Mouse (Mus musculus) forebrain, embryonic 16.5 days (tissue): ENCODE results near the gene Yy1. TPM values are rescaled to one million over a fixed set of nuclear protein-coding genes. Genes with fewer than 3 reads are reported as not detected.
A peak's percentile ranks its signal among the peaks of the same experiment; 100 is the strongest.

ENCODE experiments used
- ATAC-seq: fragments of 200-750 bp; cut with Nextera tagmentation; 2 replicates; pipeline ENCODE4 v1.8.0; 2017; ENCODE audit warnings: mild to moderate bottlenecking, moderate library complexity
- H3K27ac ChIP-seq: fragments of 300-500 bp; sonication (generic); 2 replicates; pipeline ENCODE4 v1.5.1; 2014; ENCODE audit warnings: low read length, control low read depth
- H3K27me3 ChIP-seq: fragments of 300-500 bp; sonication (generic); replicated peaks from 2 replicates; pipeline ENCODE4 v1.6.1; 2014; ENCODE audit warnings: low read length; ENCODE audit not compliant: control insufficient read depth, insufficient read depth
- H3K36me3 ChIP-seq: fragments of 300-500 bp; sonication (generic); 2 replicates; pipeline ENCODE4 v1.6.1; 2014; ENCODE audit not compliant: control insufficient read depth, insufficient read depth
- H3K4me1 ChIP-seq: fragments of 300-500 bp; sonication (generic); replicated peaks from 2 replicates; pipeline ENCODE4 v1.6.1; 2014; ENCODE audit warnings: low read length; ENCODE audit not compliant: control insufficient read depth, insufficient read depth
- H3K4me2 ChIP-seq: fragments of 300-500 bp; sonication (generic); 2 replicates; pipeline ENCODE4 v1.6.1; 2014; ENCODE audit warnings: mild to moderate bottlenecking, low read length, control low read depth
- H3K4me3 ChIP-seq: fragments of 300-500 bp; sonication (generic); replicated peaks from 2 replicates; pipeline ENCODE4 v1.5.1; 2014; ENCODE audit warnings: mild to moderate bottlenecking, low read length, control low read depth
- H3K9ac ChIP-seq: fragments of 300-500 bp; sonication (generic); replicated peaks from 2 replicates; pipeline ENCODE4 v1.6.1; 2014; ENCODE audit warnings: low read depth, low read length, control low read depth
- H3K9me3 ChIP-seq: fragments of 300-500 bp; sonication (generic); 2 replicates; pipeline ENCODE4 v1.6.1; 2016; ENCODE audit warnings: low read length; ENCODE audit not compliant: control insufficient read depth
- WGBS: fragments of 180-500 bp; shearing (Covaris S2); extraction: QIAGEN DNeasy Blood & Tissue Kit; methylation state at CpG from one replicate; pipeline ENCODE4 v1.1.7; 2014; 5-methylcytosine and 5-hydroxymethylcytosine counted together
- polyA plus RNA-seq: library from polyadenylated mRNA; unstranded; fragments of >200 nt; fragmentation: Nextera tagmentation; extraction: Ambion mirVana; gene quantifications from 2 replicates; pipeline ENCODE4 v1.2.1, GENCODE M21; 2015

The Yy1 gene
- polyA plus RNA-seq, 1 experiment from 2014 or later, result 14.0 TPM

DNA sequence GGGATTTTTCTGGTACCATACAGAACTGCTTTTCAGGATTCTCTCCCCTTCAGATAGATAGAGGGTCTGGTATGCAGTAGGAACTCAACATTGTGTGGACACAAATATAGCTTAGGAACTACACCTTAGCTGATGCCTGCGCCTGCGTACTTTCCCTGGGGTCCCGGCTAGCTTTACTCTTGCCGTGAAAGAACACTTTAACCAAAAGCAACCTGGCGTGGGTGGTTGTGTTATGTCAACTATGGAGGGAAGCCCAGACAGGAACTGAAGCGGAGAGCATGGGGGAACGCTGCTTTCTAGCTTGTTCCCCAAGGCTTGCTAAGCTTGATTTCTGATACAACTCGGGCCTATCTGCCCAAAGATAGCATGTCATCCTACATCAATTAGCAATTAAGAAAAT is 34.5 kb upstream of the Yy1 start:
- 66% methylated on average over 8 of the region's 8 CpGs for WGBS
- Histone ChIP-seq H3K4me1 (peaks cover 9% of the 10 kb centered on the region), H3K36me3 (no peaks in the 10 kb centered on the region), H3K27me3 (no peaks in the 10 kb centered on the region), H3K27ac (no peak overlapping the region), H3K4me3 (peak overlapping the region; percentile 72), H3K9ac (no peak overlapping the region), H3K9me3 (no peaks in the 10 kb centered on the region), H3K4me2 (peak overlapping the region; percentile 86; the same call in 1 of the 2 replicates)
- no peak for ATAC-seq

DNA sequence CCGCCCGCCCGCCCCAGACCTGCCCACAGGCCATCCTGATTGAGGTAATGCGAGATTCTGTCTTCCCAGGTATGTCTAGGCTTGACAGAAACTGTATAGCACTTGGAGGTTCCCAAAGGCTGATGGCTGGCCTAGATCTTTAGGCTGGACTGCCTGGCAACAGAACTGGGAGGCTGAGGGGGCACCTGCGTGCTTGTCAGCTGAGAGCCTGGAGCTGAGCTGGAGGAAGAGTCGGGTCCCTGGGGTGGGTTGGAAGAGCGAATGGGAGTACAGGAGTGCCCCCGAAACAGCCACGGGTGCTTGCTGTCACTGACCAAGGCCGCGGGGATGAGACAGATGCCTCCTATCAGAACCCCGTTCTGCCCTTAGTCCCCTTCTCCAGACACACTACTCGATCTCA is 34.1 kb upstream of the Yy1 start:
- H3K36me3 ChIP-seq, result no peaks in the 10 kb centered on the region
- 85% methylated on average over 13 of the region's 13 CpGs for WGBS
- no peak overlapping the region for H3K27ac ChIP-seq
- no peak for ATAC-seq
- H3K4me1 ChIP-seq, result peaks cover 9% of the 10 kb centered on the region
- no peak overlapping the region for H3K9ac ChIP-seq
- H3K4me2 ChIP-seq, result no peak overlapping the region
- no peaks in the 10 kb centered on the region for H3K27me3 ChIP-seq
- H3K4me3 ChIP-seq, result no peak overlapping the region
- H3K9me3 ChIP-seq, result no peaks in the 10 kb centered on the region

DNA sequence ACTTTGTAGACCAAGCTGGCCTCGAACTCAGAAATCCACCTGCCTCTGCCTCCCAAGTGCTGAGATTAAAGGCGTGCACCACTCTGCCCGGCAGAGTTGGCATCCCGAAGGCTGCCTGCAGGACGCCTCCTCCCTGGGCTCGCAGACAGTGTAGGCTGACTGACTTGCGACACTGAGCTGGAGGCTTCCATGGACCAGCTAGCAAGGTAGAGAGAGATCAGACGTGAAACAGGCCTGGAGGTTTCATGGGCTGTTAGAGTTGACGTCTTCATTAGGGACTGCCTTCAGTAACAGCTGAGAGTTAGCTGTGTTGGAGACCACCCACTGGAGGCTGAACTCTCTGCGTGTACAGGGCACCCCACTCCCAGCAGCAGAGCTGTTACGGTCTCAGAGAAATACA is 33.5 kb upstream of the Yy1 start:
- WGBS, result 86% methylated on average over 11 of the region's 11 CpGs
- peaks cover 9% of the 10 kb centered on the region for H3K4me1 ChIP-seq

DNA sequence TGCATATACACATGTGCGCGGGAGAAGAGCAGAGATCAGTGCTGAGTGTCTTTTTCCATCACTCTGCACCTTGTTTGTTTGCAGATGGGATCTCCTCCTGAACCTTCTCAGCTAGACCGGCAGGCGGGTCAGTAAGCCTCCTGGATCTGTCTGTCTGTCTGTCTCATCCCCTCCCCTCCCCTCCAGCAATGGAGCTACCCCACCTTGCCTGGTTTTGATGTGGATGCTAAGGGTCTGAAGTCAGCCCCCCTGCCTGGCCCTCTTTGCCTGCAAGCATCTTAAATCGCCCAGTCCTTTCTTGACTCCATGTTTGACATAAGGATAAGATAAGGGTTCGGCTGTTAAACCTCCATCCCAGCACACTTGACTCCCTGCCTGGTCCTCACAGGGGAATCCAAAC is 32.8 kb upstream of the Yy1 start:
- no peaks in the 10 kb centered on the region for H3K36me3 ChIP-seq
- no peaks in the 10 kb centered on the region for H3K9me3 ChIP-seq
- WGBS, result 87% methylated on average over 6 of the region's 6 CpGs
- H3K4me3 ChIP-seq, result no peak overlapping the region
- no peak overlapping the region for H3K4me2 ChIP-seq
- no peak overlapping the region for H3K27ac ChIP-seq
- no peak for ATAC-seq
- no peak overlapping the region for H3K9ac ChIP-seq
- H3K4me1 ChIP-seq, result peaks cover 9% of the 10 kb centered on the region
- no peaks in the 10 kb centered on the region for H3K27me3 ChIP-seq

More for the DNA sequence above, 33.5 kb upstream of the Yy1 start:
- H3K9ac ChIP-seq, result no peak overlapping the region
- no peaks in the 10 kb centered on the region for H3K27me3 ChIP-seq
- H3K4me2 ChIP-seq, result no peak overlapping the region
- no peak overlapping the region for H3K4me3 ChIP-seq
- H3K36me3 ChIP-seq, result no peaks in the 10 kb centered on the region
- no peaks in the 10 kb centered on the region for H3K9me3 ChIP-seq
- no peak for ATAC-seq
- H3K27ac ChIP-seq, result no peak overlapping the region

DNA sequence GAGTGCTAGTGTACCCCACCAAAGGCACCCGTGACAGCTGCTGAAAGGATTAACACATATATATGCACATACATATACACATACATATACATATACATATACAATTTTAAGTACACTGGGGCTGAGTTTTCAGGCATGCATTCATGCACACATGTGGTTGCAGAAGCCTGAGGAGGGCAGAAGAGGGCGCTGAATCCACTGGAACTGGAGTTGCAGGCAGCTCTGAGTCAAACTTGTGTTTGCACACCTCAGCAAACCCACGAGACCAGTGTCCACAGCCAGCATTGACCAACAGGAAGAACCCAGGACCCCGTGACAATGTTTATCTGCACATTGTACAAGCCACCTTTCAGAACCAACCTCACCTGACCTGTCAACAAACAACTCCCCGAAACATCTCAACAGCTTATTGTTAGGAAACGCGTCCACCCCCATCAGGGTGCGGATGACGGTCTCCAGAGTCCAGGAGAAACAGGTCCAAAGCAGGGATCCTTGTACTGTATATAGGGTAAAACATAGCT is 32.2 kb upstream of the Yy1 start:
- Histone ChIP-seq H3K27me3 (no peaks in the 10 kb centered on the region), H3K4me1 (peaks cover 11% of the 10 kb centered on the region), H3K9me3 (no peaks in the 10 kb centered on the region), H3K9ac (no peak overlapping the region), H3K4me2 (no peak overlapping the region), H3K36me3 (no peaks in the 10 kb centered on the region), H3K4me3 (no peak overlapping the region), H3K27ac (no peak overlapping the region)
- ATAC-seq, result no peak
- 71% methylated on average over 9 of the region's 9 CpGs for WGBS

DNA sequence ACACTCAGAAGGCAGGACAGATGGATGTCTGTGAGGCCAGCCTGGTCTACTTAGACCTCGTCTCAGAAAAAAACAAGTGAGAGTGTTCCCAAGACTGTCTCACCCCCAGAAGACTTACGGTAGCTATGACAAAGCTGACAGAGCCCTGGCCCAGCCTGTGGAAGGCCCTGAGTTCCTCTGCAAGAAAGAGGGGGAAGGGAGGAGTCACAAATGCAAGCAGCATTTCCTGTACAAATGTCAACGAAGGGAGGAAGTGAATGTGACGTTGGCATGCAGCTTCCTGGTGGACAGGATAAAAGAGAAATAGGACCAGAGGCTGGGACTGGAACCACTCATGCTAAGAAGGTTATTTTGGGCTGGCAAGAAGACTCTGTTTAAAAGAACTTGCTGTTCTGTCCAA is 31.6 kb upstream of the Yy1 start:
- Histone ChIP-seq H3K4me3 (no peak overlapping the region), H3K4me1 (peaks cover 17% of the 10 kb centered on the region), H3K9ac (no peak overlapping the region), H3K27me3 (no peaks in the 10 kb centered on the region), H3K4me2 (no peak overlapping the region), H3K9me3 (no peaks in the 10 kb centered on the region), H3K27ac (no peak overlapping the region), H3K36me3 (no peaks in the 10 kb centered on the region)
- WGBS, result 82% methylated on average over 4 of the region's 4 CpGs
- no peak for ATAC-seq

DNA sequence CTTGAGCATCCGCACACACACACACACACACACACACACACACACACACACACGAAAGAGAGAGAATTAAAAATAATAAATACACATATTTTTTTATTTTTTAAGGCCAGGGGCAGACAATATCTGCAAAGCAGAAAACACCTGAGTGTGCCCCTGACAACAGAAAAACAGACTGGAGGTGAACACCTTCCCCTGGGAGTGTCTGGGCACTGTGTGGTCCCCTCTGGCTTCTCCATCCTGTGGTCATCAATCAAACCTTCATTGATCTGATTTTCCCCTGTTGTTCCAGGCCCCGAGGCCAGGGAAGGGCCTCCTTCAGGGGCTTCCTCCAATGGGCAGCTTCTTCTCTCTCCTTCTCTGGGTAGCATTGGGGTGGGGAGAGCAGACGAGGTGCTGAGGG is 31.1 kb upstream of the Yy1 start:
- ATAC-seq, result no peak
- no peaks in the 10 kb centered on the region for H3K27me3 ChIP-seq
- 74% methylated on average over 4 of the region's 4 CpGs for whole genome bisulfite sequencing

DNA sequence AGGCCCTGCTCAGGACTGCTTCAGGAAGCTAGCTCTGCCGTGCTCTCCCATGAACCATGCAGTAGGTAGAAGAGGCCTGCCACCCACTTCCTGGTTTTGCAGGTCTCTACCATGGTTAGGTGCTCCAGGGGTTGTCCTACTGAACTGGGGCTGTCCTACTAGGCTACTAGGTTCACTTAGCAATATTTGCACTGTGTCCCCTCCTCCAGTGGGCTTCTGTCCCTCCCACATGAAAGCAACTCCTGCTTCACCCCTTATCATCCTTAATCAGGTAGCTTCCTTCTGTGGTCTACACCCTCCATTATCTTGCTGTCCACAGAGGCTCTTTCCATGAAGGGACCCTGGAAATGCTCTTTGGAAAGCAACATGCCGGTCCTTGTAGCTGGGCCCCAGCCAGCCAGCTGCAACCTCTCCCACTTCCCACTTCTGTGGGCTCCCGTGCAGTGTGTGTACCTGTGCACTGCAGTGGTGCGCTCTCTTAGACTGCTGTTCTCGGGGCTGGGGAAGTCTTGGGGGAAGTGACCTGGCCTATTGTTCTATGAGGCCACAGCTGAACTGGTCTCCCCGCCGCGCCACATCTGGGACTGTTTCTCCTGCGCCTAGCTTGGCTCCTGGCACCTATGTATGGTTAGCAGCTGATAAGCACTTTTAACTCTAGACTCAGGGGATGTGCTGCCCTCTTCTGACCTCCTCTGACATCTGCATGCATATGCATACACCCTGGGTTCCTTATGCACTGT is 29.5 kb upstream of the Yy1 start:
- H3K4me1 ChIP-seq, result peaks cover 10% of the 10 kb centered on the region
- H3K4me2 ChIP-seq, result no peak overlapping the region
- H3K27me3 ChIP-seq, result no peaks in the 10 kb centered on the region
- no peak overlapping the region for H3K4me3 ChIP-seq
- H3K9ac ChIP-seq, result no peak overlapping the region
- H3K9me3 ChIP-seq, result no peaks in the 10 kb centered on the region
- ATAC-seq, result no peak
- H3K27ac ChIP-seq, result no peak overlapping the region
- no peaks in the 10 kb centered on the region for H3K36me3 ChIP-seq
- WGBS, result 71% methylated on average over 9 of the region's 9 CpGs

More for the DNA sequence above, 31.1 kb upstream of the Yy1 start:
- Histone ChIP-seq H3K27ac (no peak overlapping the region), H3K4me2 (no peak overlapping the region), H3K9me3 (no peaks in the 10 kb centered on the region), H3K4me3 (no peak overlapping the region), H3K9ac (no peak overlapping the region), H3K36me3 (no peaks in the 10 kb centered on the region), H3K4me1 (peaks cover 17% of the 10 kb centered on the region)

DNA sequence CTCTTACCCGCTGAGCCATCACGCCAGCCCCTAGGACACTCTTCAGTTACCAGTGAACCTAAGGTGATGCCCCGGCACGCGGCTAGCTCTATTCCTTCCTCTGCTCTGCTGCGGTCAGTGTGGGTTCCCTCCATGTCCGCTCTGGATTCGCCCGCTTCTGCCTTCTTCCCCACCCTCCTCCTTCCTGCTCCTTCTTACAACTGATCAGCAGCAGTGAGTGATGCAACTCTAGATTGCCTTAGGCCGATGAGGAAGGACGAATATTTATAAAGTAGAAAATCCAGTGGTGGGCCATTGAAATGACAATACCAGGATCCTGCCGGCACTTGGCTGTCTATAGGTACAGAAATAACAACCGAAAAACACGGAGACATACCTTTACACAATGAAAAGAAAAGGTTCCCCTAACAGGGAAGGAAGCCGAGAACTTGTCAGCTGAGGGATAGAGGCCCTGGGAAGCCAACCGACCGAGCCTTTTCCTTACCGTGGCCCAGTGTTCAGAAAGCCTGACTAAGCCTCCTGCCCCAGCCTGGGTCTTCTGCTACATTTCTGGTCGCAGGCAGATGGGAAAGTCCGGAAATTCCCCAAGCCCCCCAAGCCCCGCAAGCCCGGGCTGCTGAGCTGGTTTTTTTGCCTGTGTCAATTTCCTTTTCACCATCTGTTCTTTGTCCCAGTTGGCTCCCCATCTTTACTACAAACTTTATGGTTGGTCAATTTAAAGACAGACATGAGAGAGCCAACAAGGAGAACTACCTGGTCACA is 27.7 kb upstream of the Yy1 start:
- Histone ChIP-seq H3K36me3 (no peaks in the 10 kb centered on the region), H3K4me1 (peaks cover 9% of the 10 kb centered on the region), H3K27ac (no peak overlapping the region), H3K9me3 (no peaks in the 10 kb centered on the region), H3K9ac (no peak overlapping the region; the same call in 1 of the 2 replicates), H3K4me2 (peak overlapping the region; percentile 33), H3K27me3 (no peaks in the 10 kb centered on the region), H3K4me3 (no peak overlapping the region)
- no peak for ATAC-seq
- 77% methylated on average over 22 of the region's 22 CpGs for WGBS
